Mouse (Mus musculus): ENCODE measurements around the gene Psmb3. TPM values are rescaled to one million over a fixed set of nuclear protein-coding genes. Genes with fewer than 3 reads are reported as not detected.
A peak's percentile ranks its signal among the peaks of the same experiment; 100 is the strongest.

Psmb3 gene
- polyA plus RNA-seq, 1 experiment from 2014 or later: 474 TPM

GRCm38 (mm10) chr11:97664771-97665240 lies 38.4 kb upstream of the Psmb3 start:
- no peak for DNase-seq (ENCODE audit: low spot score)

GRCm38 (mm10) chr11:97665431-97665830 lies 37.8 kb upstream of the Psmb3 start:
- Histone ChIP-seq H3K36me3 (ENCODE audit: control insufficient read depth, insufficient read depth, low read length) (peaks cover 48% of the 10 kb centered on the region), H3K4me2 (ENCODE audit: low read depth, low read length) (0 out of 2 replicates have a peak overlapping the region, but pooled peaks have one; percentile 74), H3K27me3 (replicated peaks; ENCODE audit: control insufficient read depth, insufficient read depth, low read length) (peaks cover 18% of the 10 kb centered on the region), H3K4me1 (ENCODE audit: control insufficient read depth, insufficient read depth, low read length) (peaks cover 22% of the 10 kb centered on the region), H3K27ac (replicated peaks; ENCODE audit: low read depth, low read length) (no peak overlapping the region), H3K9ac (ENCODE audit: low read depth, low read length) (no peak overlapping the region), H3K9me3 (ENCODE audit: control insufficient read depth, low read length) (no peaks in the 10 kb centered on the region), H3K4me3 (ENCODE audit: low read depth, low read length) (no peak overlapping the region)
- ATAC-seq (ENCODE audit: low read depth): no peak
- DNase-seq (ENCODE audit: low spot score): no peak
- 89% methylated on average over 13 of the region's 13 CpGs for WGBS

More at GRCm38 (mm10) chr11:97664771-97665240, 38.4 kb upstream of the Psmb3 start:
- H3K4me2 ChIP-seq (ENCODE audit: low read depth, low read length): peak overlapping the region; percentile 74
- H3K4me3 ChIP-seq (ENCODE audit: low read depth, low read length): peak overlapping the region; percentile 86
- H3K36me3 ChIP-seq (ENCODE audit: control insufficient read depth, insufficient read depth, low read length): peaks cover 42% of the 10 kb centered on the region
- no peak for ATAC-seq (ENCODE audit: low read depth)
- peaks cover 18% of the 10 kb centered on the region for H3K27me3 ChIP-seq (replicated peaks; ENCODE audit: control insufficient read depth, insufficient read depth, low read length)
- H3K9ac ChIP-seq (ENCODE audit: low read depth, low read length): peak overlapping the region; percentile 86
- peaks cover 22% of the 10 kb centered on the region for H3K4me1 ChIP-seq (ENCODE audit: control insufficient read depth, insufficient read depth, low read length)
- no peaks in the 10 kb centered on the region for H3K9me3 ChIP-seq (ENCODE audit: control insufficient read depth, low read length)
- WGBS: 21% methylated on average over 5 of the region's 6 CpGs
- no peak overlapping the region for H3K27ac ChIP-seq (replicated peaks; ENCODE audit: low read depth, low read length)

- Histone ChIP-seq H3K4me1 (ENCODE audit: control insufficient read depth, insufficient read depth, low read length) (peaks cover 15% of the 10 kb centered on the region), H3K4me2 (ENCODE audit: low read depth, low read length) (no peak overlapping the region), H3K4me3 (ENCODE audit: low read depth, low read length) (no peak overlapping the region), H3K27ac (replicated peaks; ENCODE audit: low read depth, low read length) (no peak overlapping the region), H3K9me3 (ENCODE audit: control insufficient read depth, low read length) (no peaks in the 10 kb centered on the region), H3K27me3 (replicated peaks; ENCODE audit: control insufficient read depth, insufficient read depth, low read length) (peaks cover 13% of the 10 kb centered on the region), H3K9ac (ENCODE audit: low read depth, low read length) (no peak overlapping the region), H3K36me3 (ENCODE audit: control insufficient read depth, insufficient read depth, low read length) (peaks cover 56% of the 10 kb centered on the region)
- 93% methylated on average over 7 of the region's 7 CpGs for WGBS
- DNase-seq (ENCODE audit: low spot score) (no peak), ATAC-seq (ENCODE audit: low read depth) (no peak)
Measured at GRCm38 (mm10) chr11:97666221-97666620, 37.0 kb upstream of the Psmb3 start.

- Histone ChIP-seq H3K36me3 (ENCODE audit: control insufficient read depth, insufficient read depth, low read length) (peaks cover 59% of the 10 kb centered on the region), H3K4me1 (ENCODE audit: control insufficient read depth, insufficient read depth, low read length) (peaks cover 13% of the 10 kb centered on the region), H3K4me2 (ENCODE audit: low read depth, low read length) (no peak overlapping the region), H3K4me3 (ENCODE audit: low read depth, low read length) (no peak overlapping the region), H3K9ac (ENCODE audit: low read depth, low read length) (no peak overlapping the region), H3K27me3 (replicated peaks; ENCODE audit: control insufficient read depth, insufficient read depth, low read length) (peaks cover 8% of the 10 kb centered on the region), H3K9me3 (ENCODE audit: control insufficient read depth, low read length) (no peaks in the 10 kb centered on the region), H3K27ac (replicated peaks; ENCODE audit: low read depth, low read length) (no peak overlapping the region)
- 89% methylated on average over 15 of the region's 15 CpGs for WGBS
- no peak for ATAC-seq (ENCODE audit: low read depth)
- no peak for DNase-seq (ENCODE audit: low spot score)
Measured at GRCm38 (mm10) chr11:97666794-97667193, 36.4 kb upstream of the Psmb3 start.

GRCm38 (mm10) chr11:97668160-97668559 lies 35.0 kb upstream of the Psmb3 start:
- peaks cover 72% of the 10 kb centered on the region for H3K36me3 ChIP-seq (ENCODE audit: control insufficient read depth, insufficient read depth, low read length)
- no peaks in the 10 kb centered on the region for H3K27me3 ChIP-seq (replicated peaks; ENCODE audit: control insufficient read depth, insufficient read depth, low read length)
- no peak overlapping the region for H3K9ac ChIP-seq (ENCODE audit: low read depth, low read length)
- WGBS: 86% methylated on average over 7 of the region's 7 CpGs
- no peak overlapping the region for H3K4me3 ChIP-seq (ENCODE audit: low read depth, low read length)
- no peak for DNase-seq (ENCODE audit: low spot score)
- H3K9me3 ChIP-seq (ENCODE audit: control insufficient read depth, low read length): no peaks in the 10 kb centered on the region
- ATAC-seq (ENCODE audit: low read depth): no peak
- no peak overlapping the region for H3K27ac ChIP-seq (replicated peaks; ENCODE audit: low read depth, low read length)
- H3K4me2 ChIP-seq (ENCODE audit: low read depth, low read length): no peak overlapping the region
- peaks cover 6% of the 10 kb centered on the region for H3K4me1 ChIP-seq (ENCODE audit: control insufficient read depth, insufficient read depth, low read length)

GRCm38 (mm10) chr11:97669268-97669667 lies 33.9 kb upstream of the Psmb3 start:
- peaks cover 6% of the 10 kb centered on the region for H3K4me1 ChIP-seq (ENCODE audit: control insufficient read depth, insufficient read depth, low read length)
- H3K27ac ChIP-seq (replicated peaks; ENCODE audit: low read depth, low read length): no peak overlapping the region
- 35% methylated on average over 9 of the region's 15 CpGs for WGBS
- H3K9me3 ChIP-seq (ENCODE audit: control insufficient read depth, low read length): no peaks in the 10 kb centered on the region
- no peak overlapping the region for H3K9ac ChIP-seq (ENCODE audit: low read depth, low read length)
- no peak for DNase-seq (ENCODE audit: low spot score)
- ATAC-seq (ENCODE audit: low read depth): no peak
- peaks cover 83% of the 10 kb centered on the region for H3K36me3 ChIP-seq (ENCODE audit: control insufficient read depth, insufficient read depth, low read length)
- H3K4me3 ChIP-seq (ENCODE audit: low read depth, low read length): no peak overlapping the region
- no peak overlapping the region for H3K4me2 ChIP-seq (ENCODE audit: low read depth, low read length)
- no peaks in the 10 kb centered on the region for H3K27me3 ChIP-seq (replicated peaks; ENCODE audit: control insufficient read depth, insufficient read depth, low read length)

- no peak overlapping the region for H3K4me3 ChIP-seq (ENCODE audit: low read depth, low read length)
- peaks cover under 1% of the 10 kb centered on the region; the same call in 1 of the 2 replicates for H3K4me1 ChIP-seq (ENCODE audit: control insufficient read depth, insufficient read depth, low read length)
- H3K9me3 ChIP-seq (ENCODE audit: control insufficient read depth, low read length): no peaks in the 10 kb centered on the region
- no peak overlapping the region for H3K9ac ChIP-seq (ENCODE audit: low read depth, low read length)
- H3K4me2 ChIP-seq (ENCODE audit: low read depth, low read length): no peak overlapping the region
- H3K36me3 ChIP-seq (ENCODE audit: control insufficient read depth, insufficient read depth, low read length): peaks cover 89% of the 10 kb centered on the region
- no peaks in the 10 kb centered on the region for H3K27me3 ChIP-seq (replicated peaks; ENCODE audit: control insufficient read depth, insufficient read depth, low read length)
- DNase-seq (ENCODE audit: low spot score) (peak; percentile 61), ATAC-seq (ENCODE audit: low read depth) (no peak)
- no peak overlapping the region for H3K27ac ChIP-seq (replicated peaks; ENCODE audit: low read depth, low read length)
- 33% methylated on average over 6 of the region's 6 CpGs for WGBS
Measured at GRCm38 (mm10) chr11:97669829-97670228, 33.4 kb upstream of the Psmb3 start.

GRCm38 (mm10) chr11:97670234-97671176 lies 32.7 kb upstream of the Psmb3 start:
- Histone ChIP-seq H3K27me3 (replicated peaks; ENCODE audit: control insufficient read depth, insufficient read depth, low read length) (no peaks in the 10 kb centered on the region), H3K9ac (ENCODE audit: low read depth, low read length) (0 out of 2 replicates have a peak overlapping the region, but pooled peaks have one; percentile 19), H3K27ac (replicated peaks; ENCODE audit: low read depth, low read length) (peak overlapping the region; percentile 52), H3K4me1 (ENCODE audit: control insufficient read depth, insufficient read depth, low read length) (no peaks in the 10 kb centered on the region), H3K4me2 (ENCODE audit: low read depth, low read length) (no peak overlapping the region), H3K4me3 (ENCODE audit: low read depth, low read length) (no peak overlapping the region), H3K36me3 (ENCODE audit: control insufficient read depth, insufficient read depth, low read length) (peaks cover 92% of the 10 kb centered on the region), H3K9me3 (ENCODE audit: control insufficient read depth, low read length) (no peaks in the 10 kb centered on the region)
- ATAC-seq (ENCODE audit: low read depth): peak; percentile 27; the same call in 1 of the 2 replicates
- DNase-seq (ENCODE audit: low spot score): peak; percentile 36
- WGBS: 63% methylated on average over 13 of the region's 13 CpGs
